Mouse (Mus musculus) brain, adult 2 months (tissue): ENCODE data around the gene Lrrc23.
"Not testable (repeated sequence)": the region's sequence is repeated elsewhere in the genome, so short reads cannot be mapped to it uniquely, and the experiment has no call there.

Experiments
- DNase-seq: peaks from one replicate; pipeline ENCODE4 v3.0.0; 2011; ENCODE audit warnings: low read depth, low spot score

Gene Lrrc23

GRCm38 (mm10) chr6:124807986-124808357 lies 28.4 kb upstream of the Lrrc23 start:
- DNase-seq = no peak

- peak; percentile 86 for DNase-seq
Measured at GRCm38 (mm10) chr6:124807366-124807765, 27.8 kb upstream of the Lrrc23 start.

GRCm38 (mm10) chr6:124806446-124807140 lies 27.1 kb upstream of the Lrrc23 start:
- DNase-seq = no peak

GRCm38 (mm10) chr6:124805341-124806321 lies 26.1 kb upstream of the Lrrc23 start:
- DNase-seq = peak; percentile 99

GRCm38 (mm10) chr6:124804341-124804740 lies 24.8 kb upstream of the Lrrc23 start:
- no peak for DNase-seq

GRCm38 (mm10) chr6:124803691-124804090 lies 24.2 kb upstream of the Lrrc23 start:
- not testable (repeated sequence) for DNase-seq

- DNase-seq = no peak
Measured at GRCm38 (mm10) chr6:124803061-124803460, 23.5 kb upstream of the Lrrc23 start.

GRCm38 (mm10) chr6:124802400-124802799 lies 22.9 kb upstream of the Lrrc23 start:
- not testable (repeated sequence) for DNase-seq

GRCm38 (mm10) chr6:124796200-124796599 lies 16.7 kb upstream of the Lrrc23 start:
- DNase-seq = no peak

GRCm38 (mm10) chr6:124795781-124796180 lies 16.3 kb upstream of the Lrrc23 start:
- DNase-seq = no peak

- no peak for DNase-seq
Measured at GRCm38 (mm10) chr6:124791911-124792310, 12.4 kb upstream of the Lrrc23 start.

GRCm38 (mm10) chr6:124790121-124790520 lies 10.6 kb upstream of the Lrrc23 start:
- DNase-seq = peak; percentile 33

GRCm38 (mm10) chr6:124789519-124789918 lies 10.0 kb upstream of the Lrrc23 start:
- peak; percentile 54 for DNase-seq

GRCm38 (mm10) chr6:124787722-124788121 lies 8.2 kb upstream of the Lrrc23 start:
- no peak for DNase-seq

- DNase-seq = peak; percentile 94
Measured at GRCm38 (mm10) chr6:124786756-124787420, 7.4 kb upstream of the Lrrc23 start.

GRCm38 (mm10) chr6:124782436-124782835 lies 2.9 kb upstream of the Lrrc23 start:
- no peak for DNase-seq

GRCm38 (mm10) chr6:124780917-124781316 lies 1.4 kb upstream of the Lrrc23 start:
- peak; percentile 42 for DNase-seq

GRCm38 (mm10) chr6:124779984-124780416 lies 473 bp upstream of the Lrrc23 start:
- no peak for DNase-seq

GRCm38 (mm10) chr6:124770511-124770910 lies 9.0 kb downstream of the Lrrc23 start:
- no peak for DNase-seq

GRCm38 (mm10) chr6:124770013-124770412 lies 9.5 kb downstream of the Lrrc23 start:
- DNase-seq = peak; percentile 64

- DNase-seq = peak; percentile 95
Measured at GRCm38 (mm10) chr6:124769101-124769765, 10.3 kb downstream of the Lrrc23 start, which contains the start of gene Eno2. Eno2 (minus strand) TSS chr6:124769673.
